Mouse (Mus musculus): ENCODE measurements around the gene C1qtnf3.
"Not testable (repeated sequence)": the region's sequence is repeated elsewhere in the genome, so short reads cannot be mapped to it uniquely, and the experiment has no call there.

DNA sequence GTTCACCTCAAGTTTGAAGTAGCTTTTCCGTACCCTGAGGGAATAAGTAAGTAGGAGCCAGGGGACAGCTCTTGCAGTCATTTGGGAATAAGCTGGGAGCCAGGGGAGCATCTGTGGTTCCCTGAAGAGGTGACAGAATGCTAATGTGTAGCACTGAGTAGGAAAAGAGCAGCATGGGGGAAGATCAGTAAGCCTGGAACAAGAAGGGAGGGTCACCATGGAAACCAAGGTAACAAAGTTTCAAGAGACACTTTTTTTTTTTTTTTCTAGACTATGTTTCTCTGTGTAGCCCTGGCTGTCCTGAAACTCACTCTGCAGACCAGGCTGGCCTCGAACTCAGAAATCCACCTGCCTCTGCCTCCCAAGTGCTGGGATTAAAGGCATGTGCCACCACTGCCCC lies 34.3 kb downstream of the C1qtnf3 start:
- not testable (repeated sequence) for TF ChIP-seq CTCF, EP300 (IDR thresholded peaks at IDR 0.05; ENCODE audit: low read depth)
